Mouse (Mus musculus) stomach, postnatal 0 days (tissue): ENCODE data around the gene Tedc1.

Experiments
- CTCF ChIP-seq: IDR thresholded peaks from 2 replicates; pipeline ENCODE4 v1.5.1; 2016; ENCODE audit warnings: antibody characterized with exemption, low read depth, mild to moderate bottlenecking, moderate library complexity
- EP300 ChIP-seq: optimal IDR thresholded peaks from 2 replicates; pipeline ENCODE3; 2016; ENCODE audit warnings: antibody characterized with exemption

- TF ChIP-seq CTCF (no peak), EP300 (no peak)
These were observed 24.8 kb downstream of the Tedc1 start for GRCm38 (mm10) chr12:113181020-113181419.
